Mouse (Mus musculus) ES-Bruce4 (cell line): ENCODE results near the gene Cacna1d.

Experiments used
- CTCF ChIP-seq: IDR thresholded peaks from one replicate; pipeline ENCODE4 v1.8.1; 2011; ENCODE audit warnings: low read depth, low read length
- EP300 ChIP-seq: IDR thresholded peaks from 2 replicates; pipeline ENCODE4 v1.6.1; 2011; ENCODE audit warnings: low read depth, low read length; ENCODE audit not compliant: insufficient read depth
- POLR2A ChIP-seq: IDR thresholded peaks from one replicate; pipeline ENCODE4 v1.8.1; 2011; ENCODE audit warnings: low read length; ENCODE audit not compliant: insufficient read depth

GRCm38 (mm10) chr14:30367074-30367473 is 124.2 kb downstream of the Cacna1d start:
- no peak for TF ChIP-seq POLR2A
- no peak for TF ChIP-seq EP300
- TF ChIP-seq CTCF = no peak
